Mouse (Mus musculus): ENCODE data around the gene Zfand2a. TPM values are rescaled to one million over a fixed set of nuclear protein-coding genes. Genes with fewer than 3 reads are reported as not detected.

The Zfand2a gene
- total RNA-seq, 2 experiments from 2014 or later = 8.6 to 10.2 TPM

GRCm38 (mm10) chr5:139474741-139475140 is 9.6 kb downstream of the Zfand2a start:
- no peak for DNase-seq
- intact Hi-C loops (cut with DNase I; ENCODE audit: low total_unique reads) = no loop called here

GRCm38 (mm10) chr5:139467998-139468397 is 16.4 kb downstream of the Zfand2a start:
- intact Hi-C loops (cut with DNase I; ENCODE audit: low total_unique reads) = loop anchor here (5.0 kb wide), 1 partner anchor 106 kb away; no protein-coding TSS in a partner anchor
- DNase-seq = no peak

- intact Hi-C loops (cut with DNase I; ENCODE audit: low total_unique reads) = loop anchor here (5.0 kb wide), 1 partner anchor 104 kb away; no protein-coding TSS in a partner anchor
- DNase-seq = no peak
Measured at GRCm38 (mm10) chr5:139466801-139467200, 17.5 kb downstream of the Zfand2a start.

- intact Hi-C loops (cut with DNase I; ENCODE audit: low total_unique reads) = loop anchor here (5.0 kb wide), 1 partner anchor 104 kb away; no protein-coding TSS in a partner anchor
- no peak for DNase-seq
Measured at GRCm38 (mm10) chr5:139466373-139466772, 18.0 kb downstream of the Zfand2a start.

GRCm38 (mm10) chr5:139464874-139465273 is 19.5 kb downstream of the Zfand2a start:
- intact Hi-C loops (cut with DNase I; ENCODE audit: low total_unique reads) = loop anchor here (5.0 kb wide), 2 partner anchors 53 to 103 kb away; no protein-coding TSS in a partner anchor
- DNase-seq = no peak

- peak; percentile 98 for DNase-seq
- intact Hi-C loops (cut with DNase I; ENCODE audit: low total_unique reads) = loop anchor here (5.0 kb wide), 1 partner anchor 48 kb away; no protein-coding TSS in a partner anchor
Measured at GRCm38 (mm10) chr5:139460384-139461067, 23.8 kb downstream of the Zfand2a start, which contains the start of gene 3110082I17Rik. 3110082I17Rik (minus strand) TSS chr5:139460527.

GRCm38 (mm10) chr5:139459938-139460337 is 24.4 kb downstream of the Zfand2a start:
- DNase-seq = no peak
- intact Hi-C loops (cut with DNase I; ENCODE audit: low total_unique reads) = loop anchor here (5.0 kb wide), 1 partner anchor 48 kb away; no protein-coding TSS in a partner anchor

GRCm38 (mm10) chr5:139457241-139457640 is 27.1 kb downstream of the Zfand2a start:
- no peak for DNase-seq
- intact Hi-C loops (cut with DNase I; ENCODE audit: low total_unique reads) = no loop called here

GRCm38 (mm10) chr5:139455166-139455565 is 29.2 kb downstream of the Zfand2a start:
- DNase-seq = no peak
- intact Hi-C loops (cut with DNase I; ENCODE audit: low total_unique reads) = no loop called here

- intact Hi-C loops (cut with DNase I; ENCODE audit: low total_unique reads) = no loop called here
- DNase-seq = no peak
Measured at GRCm38 (mm10) chr5:139453031-139453430, 31.3 kb downstream of the Zfand2a start.

GRCm38 (mm10) chr5:139449926-139450325 is 34.4 kb downstream of the Zfand2a start:
- DNase-seq = no peak
- intact Hi-C loops (cut with DNase I; ENCODE audit: low total_unique reads) = no loop called here

- no peak for DNase-seq
- intact Hi-C loops (cut with DNase I; ENCODE audit: low total_unique reads) = no loop called here
Measured at GRCm38 (mm10) chr5:139449161-139449791, 35.1 kb downstream of the Zfand2a start.

GRCm38 (mm10) chr5:139448025-139448424 is 36.3 kb downstream of the Zfand2a start:
- no peak for DNase-seq
- intact Hi-C loops (cut with DNase I; ENCODE audit: low total_unique reads) = no loop called here

- DNase-seq = no peak
- intact Hi-C loops (cut with DNase I; ENCODE audit: low total_unique reads) = no loop called here
Measured at GRCm38 (mm10) chr5:139445258-139445657, 39.1 kb downstream of the Zfand2a start.

GRCm38 (mm10) chr5:139442962-139443361 is 41.4 kb downstream of the Zfand2a start:
- intact Hi-C loops (cut with DNase I; ENCODE audit: low total_unique reads) = no loop called here
- no peak for DNase-seq

GRCm38 (mm10) chr5:139442428-139442827 is 41.9 kb downstream of the Zfand2a start:
- DNase-seq = no peak
- intact Hi-C loops (cut with DNase I; ENCODE audit: low total_unique reads) = no loop called here

- no peak for DNase-seq
- intact Hi-C loops (cut with DNase I; ENCODE audit: low total_unique reads) = no loop called here
Measured at GRCm38 (mm10) chr5:139441726-139442018, 42.7 kb downstream of the Zfand2a start.

- DNase-seq = no peak
- intact Hi-C loops (cut with DNase I; ENCODE audit: low total_unique reads) = no loop called here
Measured at GRCm38 (mm10) chr5:139440926-139441725, 43.2 kb downstream of the Zfand2a start.

GRCm38 (mm10) chr5:139440451-139440850 is 43.9 kb downstream of the Zfand2a start:
- peak; percentile 49 for DNase-seq
- intact Hi-C loops (cut with DNase I; ENCODE audit: low total_unique reads) = no loop called here

- intact Hi-C loops (cut with DNase I; ENCODE audit: low total_unique reads) = no loop called here
- no peak for DNase-seq
Measured at GRCm38 (mm10) chr5:139438440-139438839, 45.9 kb downstream of the Zfand2a start.
